ENCODE assay signal across 13 mouse cellular contexts in the genomic region with DNA sequence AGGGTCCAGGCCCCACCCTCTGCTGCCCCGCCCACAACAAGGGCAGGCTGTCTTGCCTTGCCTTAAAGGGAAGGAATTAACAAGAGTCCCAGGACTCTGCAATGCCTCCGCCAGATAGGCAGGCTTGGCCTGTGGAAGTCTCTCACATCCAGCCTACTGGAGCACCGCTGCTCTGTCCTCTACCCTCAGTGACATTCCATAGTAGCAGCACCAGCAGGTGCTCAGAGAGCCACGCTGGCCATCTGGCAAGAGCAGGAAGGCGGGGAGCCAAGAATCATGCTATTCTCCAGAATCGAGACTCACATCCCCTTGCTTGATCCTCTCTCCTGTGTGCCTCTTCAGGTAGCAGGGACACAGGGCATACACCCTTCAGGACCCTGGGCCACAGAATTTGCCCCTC. TPM values are rescaled to one million over a fixed set of nuclear protein-coding genes. Genes with fewer than 3 reads are reported as not detected.
DNase-seq lines count a peak whose midpoint lies in the region; ATAC-seq and TF ChIP-seq lines count a peak whose summit lies in the region.
"Had no signal": no experiment of that assay in that cellular context is flagged by ENCODE, and none has a peak within 500 bp of the region (broad histone marks: within the 10 kb centered on the region; RNA-seq: fewer than 3 reads in every experiment).

No protein-coding gene starts in this region.

- H3K27me3 ChIP-seq in heart, embryonic 15.5 days = peaks cover 58% of the 10 kb centered on the region
- H3K27me3 ChIP-seq in heart, embryonic 10.5 days (ENCODE audit: insufficient read depth, poor library complexity, severe bottlenecking) = peaks cover 76% of the 10 kb centered on the region
- H3K27me3 ChIP-seq in forebrain, embryonic 15.5 days = no peaks in the 10 kb centered on the region
- H3K27me3 ChIP-seq in midbrain, embryonic 14.5 days (ENCODE audit: control insufficient read depth, insufficient read depth, low read length) = no peaks in the 10 kb centered on the region
- H3K27me3 ChIP-seq in thymus, adult 2 months (ENCODE audit: control insufficient read depth, insufficient read depth, low read length) = peaks cover 15% of the 10 kb centered on the region

- H3K4me2 ChIP-seq in heart, embryonic 15.5 days = no peak overlapping the region
- peak overlapping the region; percentile 95 for H3K4me2 ChIP-seq in forebrain, embryonic 15.5 days (replicated peaks)
- H3K4me2 ChIP-seq in midbrain, embryonic 14.5 days (ENCODE audit: low read length) = peak overlapping the region; percentile 97
- H3K4me2 ChIP-seq: lung, embryonic 15.5 days had no signal

- ATAC-seq in heart, embryonic 15.5 days (replicated peaks; ENCODE audit: insufficient number of reproducible peaks, insufficient read depth, low FRiP score, low read depth) = peak; percentile 28; the same call in 1 of the 2 replicates
- no peak for ATAC-seq in forebrain, embryonic 15.5 days (replicated peaks)
- no peak for ATAC-seq in midbrain, embryonic 14.5 days (ENCODE audit: low FRiP score, low TSS enrichment)

- no peak for DNase-seq in heart, embryonic 10.5 days (ENCODE audit: low spot score)
- DNase-seq in cerebellum, adult 18-20 months = peak; percentile 81 to 84
- DNase-seq in midbrain, embryonic 14.5 days = peak; percentile 26
- DNase-seq in urinary bladder, postnatal 25 days (ENCODE audit: low spot score) = no peak
- DNase-seq in thymus, adult 2 months = no peak
- no peak for DNase-seq in liver
- DNase-seq: kidney, adult 11 months; right cerebral cortex, postnatal 4 days; thymus, adult 18-20 months had no signal

- peaks cover 65% of the 10 kb centered on the region for H3K4me1 ChIP-seq in heart, embryonic 15.5 days (replicated peaks)
- H3K4me1 ChIP-seq in heart, embryonic 10.5 days = peaks cover 51% of the 10 kb centered on the region
- H3K4me1 ChIP-seq in forebrain, embryonic 15.5 days = peaks cover 53% of the 10 kb centered on the region
- H3K4me1 ChIP-seq in midbrain, embryonic 14.5 days (ENCODE audit: control insufficient read depth, insufficient read depth, low read length) = peaks cover 37% of the 10 kb centered on the region
- H3K4me1 ChIP-seq in thymus, adult 2 months (replicated peaks; ENCODE audit: control insufficient read depth, insufficient read depth, low read length) = peaks cover 17% of the 10 kb centered on the region

- H3K36me3 ChIP-seq in heart, embryonic 15.5 days = no peaks in the 10 kb centered on the region
- H3K36me3 ChIP-seq in heart, embryonic 10.5 days = no peaks in the 10 kb centered on the region
- no peaks in the 10 kb centered on the region for H3K36me3 ChIP-seq in forebrain, embryonic 15.5 days
- peaks cover 8% of the 10 kb centered on the region; the same call in 1 of the 2 replicates for H3K36me3 ChIP-seq in midbrain, embryonic 14.5 days (ENCODE audit: control insufficient read depth, insufficient read depth, low read length)
- H3K36me3 ChIP-seq in thymus, adult 2 months (ENCODE audit: control insufficient read depth, insufficient read depth, low read length) = no peaks in the 10 kb centered on the region
- H3K36me3 ChIP-seq: embryonic facial prominence, embryonic 15.5 days; lung, embryonic 15.5 days had no signal

- TF ChIP-seq CTCF in thymus, adult 2 months (IDR thresholded peaks at IDR 0.05; ENCODE audit: borderline replicate concordance, control insufficient read depth, extremely low read depth, insufficient read depth, low read length, poor library complexity) = no peak

- H3K9me3 ChIP-seq in heart, embryonic 15.5 days (replicated peaks) = no peaks in the 10 kb centered on the region
- H3K9me3 ChIP-seq in heart, embryonic 10.5 days = no peaks in the 10 kb centered on the region
- no peaks in the 10 kb centered on the region for H3K9me3 ChIP-seq in forebrain, embryonic 15.5 days
- no peaks in the 10 kb centered on the region for H3K9me3 ChIP-seq in midbrain, embryonic 14.5 days (ENCODE audit: control insufficient read depth, low read length)
- H3K9me3 ChIP-seq: embryonic facial prominence, embryonic 15.5 days; lung, embryonic 15.5 days had no signal

- TF ChIP-seq POLR2A in thymus, adult 2 months (IDR thresholded peaks at IDR 0.05; ENCODE audit: control insufficient read depth, extremely low read depth, insufficient read depth, low read length, poor library complexity) = no peak

- H3K9ac ChIP-seq in heart, embryonic 15.5 days = no peak overlapping the region
- H3K9ac ChIP-seq in forebrain, embryonic 15.5 days (replicated peaks) = 0 out of 2 replicates have a peak overlapping the region, but pooled peaks have one; percentile 23
- peak overlapping the region; percentile 34; the same call in 1 of the 2 replicates for H3K9ac ChIP-seq in midbrain, embryonic 14.5 days (replicated peaks; ENCODE audit: low read length)
- H3K9ac ChIP-seq: embryonic facial prominence, embryonic 15.5 days; lung, embryonic 15.5 days had no signal

- H3K27ac ChIP-seq in heart, embryonic 15.5 days = no peak overlapping the region
- no peak overlapping the region for H3K27ac ChIP-seq in heart, embryonic 10.5 days
- no peak overlapping the region for H3K27ac ChIP-seq in forebrain, embryonic 15.5 days (replicated peaks)
- no peak overlapping the region for H3K27ac ChIP-seq in midbrain, embryonic 14.5 days (replicated peaks; ENCODE audit: low read depth, low read length)
- H3K27ac ChIP-seq in thymus, adult 2 months (ENCODE audit: control insufficient read depth, insufficient read depth, low read length) = no peak overlapping the region
- H3K27ac ChIP-seq: embryonic facial prominence, embryonic 15.5 days; lung, embryonic 15.5 days had no signal

- no peak overlapping the region for H3K4me3 ChIP-seq in heart, embryonic 15.5 days
- no peak overlapping the region for H3K4me3 ChIP-seq in heart, embryonic 10.5 days
- peak overlapping the region; percentile 99 for H3K4me3 ChIP-seq in forebrain, embryonic 15.5 days
- H3K4me3 ChIP-seq in midbrain, embryonic 14.5 days (replicated peaks; ENCODE audit: low read depth, low read length) = peak overlapping the region; percentile 22
- no peak overlapping the region for H3K4me3 ChIP-seq in thymus, adult 2 months (ENCODE audit: control insufficient read depth, insufficient read depth, low read length)
- H3K4me3 ChIP-seq: embryonic facial prominence, embryonic 15.5 days; lung, embryonic 15.5 days had no signal

- 38% methylated on average over 6 of the region's 6 CpGs for WGBS in heart, embryonic 15.5 days
- 46% methylated on average over 6 of the region's 6 CpGs for WGBS in heart, embryonic 10.5 days
- WGBS in forebrain, embryonic 15.5 days = 29% methylated on average over 6 of the region's 6 CpGs
- WGBS in midbrain, embryonic 14.5 days = 43% methylated on average over 6 of the region's 6 CpGs
- WGBS in thymus, adult 2 months = 80% methylated on average over 6 of the region's 6 CpGs

RNA-seq across cellular contexts. Expression of a gene that starts 3.4 kb away (rescaled TPM):
- polyA plus RNA-seq in heart, embryonic 15.5 days (2015; fragmentation: Nextera tagmentation; extraction: Ambion mirVana) = 1.4 and 2.0 TPM in 2 replicates
- 0.89 TPM in 2 replicates for polyA plus RNA-seq in heart, embryonic 10.5 days (2016; fragmentation: Nextera tagmentation; extraction: Ambion mirVana)
- 21.6 and 21.9 TPM in 2 replicates for polyA plus RNA-seq in forebrain, embryonic 15.5 days (2015; fragmentation: Nextera tagmentation; extraction: Ambion mirVana)
- 27.1 and 29.0 TPM in 2 replicates for polyA plus RNA-seq in midbrain, embryonic 14.5 days (2014; fragmentation: Nextera tagmentation; extraction: Ambion mirVana)
- 2.3 and 3.9 TPM in 2 replicates for polyA plus RNA-seq in thymus, adult 2 months (2012; rRNA removed)

RNA-seq across cellular contexts. Expression of a gene that starts 42.8 kb away (rescaled TPM):
- 70.2 and 75.7 TPM in 2 replicates for polyA plus RNA-seq in heart, embryonic 15.5 days (2015; fragmentation: Nextera tagmentation; extraction: Ambion mirVana)
- 51.3 and 55.3 TPM in 2 replicates for polyA plus RNA-seq in heart, embryonic 10.5 days (2016; fragmentation: Nextera tagmentation; extraction: Ambion mirVana)
- polyA plus RNA-seq in forebrain, embryonic 15.5 days (2015; fragmentation: Nextera tagmentation; extraction: Ambion mirVana) = 21.1 and 22.0 TPM in 2 replicates
- polyA plus RNA-seq in midbrain, embryonic 14.5 days (2014; fragmentation: Nextera tagmentation; extraction: Ambion mirVana) = 15.3 and 22.0 TPM in 2 replicates
- 98.1 and 113 TPM in 2 replicates for polyA plus RNA-seq in thymus, adult 2 months (2012; rRNA removed)

Comparison
In these comparisons a context has a peak if more than half of its experiments do, and no peak if none do; other contexts are left out.
1. H3K4me3 ChIP-seq: peak in forebrain, embryonic 15.5 days (single experiment) and midbrain, embryonic 14.5 days (single experiment); none in heart, embryonic 15.5 days (single experiment), heart, embryonic 10.5 days (single experiment) and thymus, adult 2 months (single experiment).
2. DNase-seq: peak in cerebellum, adult 18-20 months (2 of 2) and midbrain, embryonic 14.5 days (single experiment); none in heart, embryonic 10.5 days (single experiment), urinary bladder, postnatal 25 days (single experiment), thymus, adult 2 months (single experiment) and liver (single experiment).